Mouse (Mus musculus) bone marrow, adult 2 months (tissue): ENCODE measurements around the gene Tsfm.

ENCODE experiments used
- CTCF ChIP-seq: fragments of 200-500 bp; IDR thresholded peaks from 2 replicates; pipeline ENCODE4 v1.5.1; 2011; ENCODE audit warnings: low read length, control low read depth; ENCODE audit not compliant: control insufficient read depth, insufficient read depth
- POLR2A ChIP-seq: fragments of 200-500 bp; IDR thresholded peaks from 2 replicates; pipeline ENCODE4 v1.6.1; 2011; ENCODE audit warnings: low read depth, mild to moderate bottlenecking, control low read depth, low read length, borderline replicate concordance; ENCODE audit not compliant: control insufficient read depth

DNA sequence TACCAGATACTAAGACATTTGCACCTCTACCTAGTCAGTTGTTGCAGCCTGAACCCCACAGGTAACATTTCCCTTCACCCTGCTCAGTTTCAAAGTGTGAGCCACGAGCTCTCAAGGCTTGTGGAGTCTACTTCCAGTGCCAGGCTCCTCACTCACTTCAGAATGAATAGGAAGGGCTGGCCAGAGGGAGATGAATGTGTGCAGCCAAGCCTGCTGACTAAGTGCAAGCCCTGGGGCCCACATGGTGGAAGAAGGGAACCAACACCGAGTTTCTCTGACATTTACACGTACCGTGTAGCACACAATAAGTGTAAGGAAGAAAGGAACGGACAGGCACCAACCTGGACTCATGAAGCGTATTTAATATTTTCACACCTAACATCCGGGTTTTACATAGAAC lies 26.8 kb downstream of the Tsfm start:
- TF ChIP-seq POLR2A (no peak), CTCF (no peak)
